Mouse (Mus musculus) megakaryocyte, adult 5-6 weeks (primary cell): ENCODE data around the gene Calr4. TPM values are rescaled to one million over a fixed set of nuclear protein-coding genes. Genes with fewer than 3 reads are reported as not detected.

Experiments
- ATAC-seq: 2 replicates; pipeline ENCODE4 v1.8.0; 2016; ENCODE audit warnings: mild to moderate bottlenecking, inconsistent platforms; ENCODE audit not compliant: poor library complexity, severe bottlenecking
- total RNA-seq, 2 experiments: library from RNA; stranded (forward) in 1 of 2; stranded (reverse) in 1 of 2; fragments of 153-499, 151-499 nt in 1 of 2; fragments of 221-1000, 200-1000 nt in 1 of 2; gene quantifications; 2 replicates each; pipeline versions ENCODE4 v1.2.3 to v1.2.4; 2015 to 2017

Calr4 gene
- total RNA-seq, 2 experiments from 2014 or later: 0.07 to 0.55 TPM

DNA sequence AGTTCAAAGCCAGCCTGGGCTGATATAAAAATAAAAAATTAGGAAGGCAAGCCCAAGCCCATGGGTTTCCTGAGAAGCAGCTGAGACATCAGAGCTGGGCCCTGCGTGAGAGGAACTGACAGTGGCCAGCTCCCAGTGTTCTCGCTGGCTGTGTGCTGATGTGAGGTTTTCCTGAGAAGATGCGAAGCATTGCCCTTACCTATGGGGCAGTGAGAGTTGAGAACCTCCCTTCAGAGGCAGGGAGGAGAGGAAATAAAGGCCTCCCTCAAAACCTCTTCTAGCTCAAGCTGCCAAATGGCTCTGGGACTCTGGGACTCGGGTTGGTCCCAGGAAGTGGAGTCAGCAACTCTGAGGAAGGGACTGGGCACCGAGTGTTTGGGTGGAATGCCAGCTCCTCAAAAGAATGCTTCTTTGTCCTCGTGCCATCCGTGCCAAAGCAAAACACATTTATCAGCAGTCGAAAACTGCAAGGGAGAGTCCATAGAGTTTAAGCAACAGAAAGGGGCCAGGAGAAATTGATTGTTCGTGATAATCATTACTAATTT, 593 bp downstream of the Calr4 start:
- no peak for ATAC-seq

DNA sequence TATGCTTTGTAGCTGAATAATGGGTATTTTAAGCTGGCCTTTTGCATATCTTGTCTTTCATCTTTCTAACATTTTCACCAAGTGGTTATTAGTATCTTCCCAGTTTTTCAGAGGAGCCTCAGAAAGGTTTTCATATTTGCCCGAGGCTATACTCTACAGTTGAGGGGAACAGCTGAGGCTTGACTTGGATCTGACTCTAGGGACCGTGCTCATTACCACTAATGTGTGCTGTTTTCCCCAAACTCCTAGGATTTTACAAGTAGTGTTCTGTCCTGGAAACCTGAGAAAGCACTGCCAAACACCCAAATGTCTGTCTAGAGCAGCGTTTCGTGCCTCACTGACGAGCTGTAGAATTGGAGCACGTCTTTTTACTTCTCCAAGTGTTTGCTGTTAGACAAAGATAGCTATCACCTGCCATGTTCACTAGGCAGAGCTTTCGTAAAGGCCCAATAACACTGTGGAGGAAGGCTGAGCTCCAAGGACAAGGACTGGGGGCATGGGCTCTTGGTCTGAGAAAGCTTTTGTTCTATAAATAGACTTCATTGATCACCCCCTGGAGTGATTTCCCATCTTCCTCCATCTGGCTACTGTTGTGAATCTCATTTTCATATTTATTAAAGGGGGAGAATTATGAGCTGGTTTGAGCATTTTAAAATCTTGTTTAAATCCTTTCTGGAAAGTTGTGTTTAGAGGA, 2.0 kb downstream of the Calr4 start:
- no peak for ATAC-seq

DNA sequence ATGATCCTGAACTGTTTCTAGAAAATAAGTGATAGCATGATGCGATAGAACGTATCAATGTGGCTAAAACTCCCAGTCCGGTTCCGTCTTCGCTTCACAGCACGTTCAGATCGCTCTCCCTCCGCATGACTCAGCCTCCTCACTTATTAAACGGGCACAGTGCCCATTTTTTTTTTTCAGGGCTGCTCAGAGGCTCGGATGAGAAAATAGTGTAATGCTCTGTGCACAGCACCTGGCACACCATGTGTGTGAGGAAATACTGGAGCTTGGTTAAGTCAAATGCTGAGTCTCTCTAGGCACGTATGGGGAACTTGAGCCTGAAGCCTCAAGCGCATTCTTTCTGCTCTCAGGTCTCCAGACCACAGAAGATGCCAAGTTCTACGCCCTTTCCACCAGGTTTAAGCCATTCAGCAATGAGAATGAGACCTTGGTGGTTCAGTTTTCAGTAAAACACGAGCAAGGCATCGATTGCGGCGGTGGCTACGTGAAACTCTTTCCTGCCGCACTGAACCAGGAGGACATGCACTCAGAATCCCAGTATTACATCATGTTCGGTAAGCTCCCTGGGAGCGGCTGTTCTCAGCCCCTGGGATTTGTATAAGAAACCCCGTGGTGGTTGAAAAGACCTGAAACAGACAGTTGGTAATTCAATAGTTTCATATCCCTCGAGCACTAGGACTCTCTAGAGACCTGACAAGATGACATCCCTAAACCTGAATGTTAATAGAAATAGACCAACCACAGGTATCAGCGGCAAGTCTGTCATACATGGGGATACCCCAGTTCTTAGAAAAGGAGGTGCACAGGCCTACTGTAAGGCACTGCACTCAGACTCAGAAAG, 4.4 kb downstream of the Calr4 start:
- no peak for ATAC-seq

- ATAC-seq: no peak
Observed at GRCm38 (mm10) chr4:109241221-109241620, 6.9 kb downstream of the Calr4 start.

- ATAC-seq: no peak
Observed at GRCm38 (mm10) chr4:109241934-109242333, 7.6 kb downstream of the Calr4 start.

DNA sequence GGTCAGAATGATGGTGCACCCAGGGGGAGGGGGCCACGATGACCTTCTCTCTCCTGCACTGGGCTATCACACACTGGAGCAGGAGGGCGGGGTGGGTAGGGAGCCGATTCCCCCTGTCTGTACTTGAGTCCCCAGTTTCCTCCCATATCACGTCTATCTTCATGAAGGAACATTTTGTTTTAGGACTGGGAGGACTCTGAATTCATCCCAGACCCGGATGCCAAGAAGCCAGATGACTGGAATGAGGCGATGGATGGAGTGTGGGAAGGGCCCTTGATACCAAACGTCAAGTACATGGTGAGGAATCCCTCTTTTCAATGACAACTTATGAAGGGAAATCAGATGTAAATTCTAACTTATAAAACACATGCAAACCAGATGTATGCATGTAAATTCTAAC, 10.2 kb downstream of the Calr4 start:
- no peak for ATAC-seq

- ATAC-seq: no peak
Observed at GRCm38 (mm10) chr4:109245016-109245620, 10.8 kb downstream of the Calr4 start.

DNA sequence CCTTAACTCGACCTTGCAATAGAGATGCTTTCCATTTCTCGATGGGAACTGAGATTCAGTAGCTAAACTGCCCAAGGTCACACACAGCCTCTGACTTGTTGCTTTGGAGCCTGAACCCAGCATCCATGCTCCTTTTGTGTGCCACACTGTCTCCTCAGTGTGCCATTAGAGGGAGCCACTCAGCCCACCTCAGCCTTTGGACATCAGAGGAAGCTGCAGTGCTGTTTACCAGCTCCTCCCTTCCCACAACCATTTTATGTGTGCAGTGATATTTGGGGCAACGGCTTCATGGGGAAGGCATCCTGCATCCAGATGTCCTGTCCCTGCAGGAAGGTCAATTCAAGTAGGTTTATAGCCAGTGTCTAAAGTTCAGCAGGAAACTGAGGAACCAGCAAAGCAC, 17.3 kb downstream of the Calr4 start:
- peak; percentile 79 for ATAC-seq

- ATAC-seq: no peak
Observed at GRCm38 (mm10) chr4:109252199-109252598, 17.9 kb downstream of the Calr4 start.

GRCm38 (mm10) chr4:109253664-109254151, 19.4 kb downstream of the Calr4 start:
- peak; percentile 53 for ATAC-seq

DNA sequence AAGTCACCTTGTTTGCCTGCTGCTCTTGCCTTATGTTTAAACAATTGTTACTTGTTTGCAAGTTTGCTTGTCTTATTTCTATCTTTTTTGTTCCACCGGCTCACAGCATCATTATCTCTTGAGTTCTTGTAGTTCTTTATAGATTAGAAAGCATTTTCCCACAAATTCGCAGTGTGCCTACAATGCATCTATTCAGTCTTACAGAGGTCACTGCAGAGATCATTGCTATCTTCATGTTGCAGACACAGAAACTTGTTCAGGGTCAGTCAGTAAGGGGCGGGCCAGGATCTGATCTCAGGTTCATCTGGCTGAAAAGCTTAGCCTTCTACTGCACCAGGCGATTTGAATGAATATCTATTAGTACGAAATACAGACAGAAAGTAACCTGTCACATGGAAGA, 20.2 kb downstream of the Calr4 start:
- ATAC-seq: no peak

GRCm38 (mm10) chr4:109255321-109255720, 21.0 kb downstream of the Calr4 start:
- ATAC-seq: no peak

DNA sequence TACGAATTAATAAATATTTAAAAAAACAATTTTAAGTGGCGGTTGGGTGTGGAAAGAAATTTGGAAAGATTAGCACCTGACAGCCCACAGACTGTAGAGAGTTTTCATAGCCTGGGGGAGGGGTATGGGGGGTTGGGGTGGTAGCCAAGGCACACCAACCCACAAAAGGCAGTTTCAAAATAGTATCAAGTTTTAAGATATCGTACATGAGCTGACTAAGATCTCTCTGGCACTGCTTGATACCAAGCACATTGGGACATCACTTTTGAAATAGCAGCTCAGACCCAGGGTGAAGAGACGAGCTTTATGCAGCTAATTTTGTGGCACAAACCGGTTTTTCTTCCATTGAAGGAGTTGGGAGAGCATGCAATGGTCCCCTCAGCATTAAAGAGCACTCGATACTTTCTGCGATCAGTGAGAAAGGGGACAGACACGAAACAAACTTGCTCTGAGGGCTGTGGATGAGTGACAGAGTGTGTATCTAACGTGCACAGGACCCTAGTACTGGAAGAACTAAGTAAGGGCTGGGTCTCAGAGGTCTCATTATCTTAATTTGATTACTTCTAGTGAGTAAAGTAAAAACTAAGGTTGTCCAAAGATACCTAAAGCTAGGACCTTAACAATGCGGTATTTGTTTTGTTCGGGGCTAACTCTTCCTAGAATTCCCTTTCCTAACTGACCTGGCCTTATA, 21.6 kb downstream of the Calr4 start:
- no peak for ATAC-seq

- no peak for ATAC-seq
Observed at GRCm38 (mm10) chr4:109256791-109257190, 22.5 kb downstream of the Calr4 start.

- no peak for ATAC-seq
Observed at GRCm38 (mm10) chr4:109257639-109258038, 23.4 kb downstream of the Calr4 start.

- ATAC-seq: no peak
Observed at GRCm38 (mm10) chr4:109262068-109262467, 27.8 kb downstream of the Calr4 start.

DNA sequence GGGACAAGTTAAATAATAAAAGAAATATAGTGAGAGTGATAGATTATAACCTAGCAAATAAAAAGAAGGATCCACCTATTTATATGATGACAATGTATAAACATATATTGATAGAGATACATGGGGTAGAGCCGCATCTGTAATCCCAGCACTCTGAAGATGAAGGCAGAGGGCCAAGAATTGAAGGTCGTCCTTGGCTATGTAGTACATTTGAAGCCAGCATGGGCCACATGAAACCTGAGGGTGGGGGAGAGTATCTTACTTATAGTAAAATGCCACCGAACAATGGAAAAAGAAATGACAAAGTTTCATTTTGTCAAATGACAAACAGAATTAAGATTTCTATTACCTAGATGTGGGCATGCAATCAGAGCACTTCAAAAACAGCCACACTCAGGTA, 31.8 kb downstream of the Calr4 start:
- ATAC-seq: no peak

DNA sequence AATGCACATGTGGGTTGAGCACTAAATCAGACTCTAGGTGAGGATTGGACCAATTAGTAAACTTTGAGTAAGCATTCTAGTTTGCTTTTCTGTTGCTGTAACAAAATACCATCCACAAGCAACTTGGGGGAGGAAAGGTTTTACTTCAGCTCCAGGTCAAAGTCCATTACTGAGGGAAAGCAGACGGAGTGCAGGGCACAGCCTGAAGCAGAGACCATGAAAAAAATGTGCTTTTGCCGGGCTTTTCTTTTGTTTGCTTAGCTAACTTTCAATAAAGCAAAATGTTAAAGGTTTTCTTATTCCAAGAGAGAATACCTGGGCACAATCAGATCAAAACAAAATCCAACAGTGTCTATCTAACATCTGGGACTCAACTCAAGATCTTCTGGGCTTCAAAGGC, 32.5 kb downstream of the Calr4 start:
- ATAC-seq: no peak

DNA sequence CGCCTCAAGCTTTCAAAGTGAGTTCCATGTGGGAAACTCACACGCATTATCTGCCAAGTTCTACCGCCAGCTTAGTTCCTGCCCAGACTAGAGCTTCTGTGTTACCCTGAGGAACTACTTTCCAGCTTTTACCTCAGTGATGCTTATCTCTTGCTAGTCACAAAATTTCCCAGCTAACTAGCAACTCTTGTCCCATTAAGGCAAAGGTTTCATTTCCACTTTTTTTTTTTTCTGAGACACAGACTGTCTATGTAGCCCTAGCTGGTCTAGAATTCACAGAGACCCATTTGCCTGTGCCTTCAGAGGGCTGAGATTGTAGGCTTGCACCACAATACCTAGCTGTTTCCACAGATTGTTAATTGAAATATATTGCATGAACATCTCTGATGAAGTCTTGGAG, 33.2 kb downstream of the Calr4 start:
- ATAC-seq: peak; percentile 20; the same call in 1 of the 2 replicates

DNA sequence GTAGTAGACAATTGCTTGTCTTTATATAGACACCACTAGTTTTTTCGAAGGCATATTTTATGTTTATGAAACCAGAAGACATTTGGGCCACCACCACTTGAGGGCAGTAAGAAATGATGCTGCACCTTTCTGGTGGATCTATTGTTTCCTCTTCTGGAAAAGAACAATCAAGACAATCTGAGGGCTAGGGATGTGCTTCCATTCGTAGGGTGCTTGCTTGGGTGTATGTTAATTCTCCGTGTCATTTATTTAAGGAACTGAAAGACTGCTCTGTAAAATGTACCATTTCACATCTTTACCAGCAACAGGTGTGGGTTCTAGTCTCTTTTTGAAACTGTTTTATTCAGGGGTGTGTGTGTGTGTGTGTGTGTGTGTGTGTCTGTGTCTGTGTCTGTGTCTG, 34.6 kb downstream of the Calr4 start:
- no peak for ATAC-seq

GRCm38 (mm10) chr4:109271803-109272202, 37.5 kb downstream of the Calr4 start:
- peak; percentile 88 for ATAC-seq
